Mouse (Mus musculus): Measurements from ENCODE around the gene Ptov1. TPM values are rescaled to one million over a fixed set of nuclear protein-coding genes. Genes with fewer than 3 reads are reported as not detected.

The Ptov1 gene
- total RNA-seq, 4 experiments from 2014 or later, result 146 to 178 (median 160) TPM

DNA sequence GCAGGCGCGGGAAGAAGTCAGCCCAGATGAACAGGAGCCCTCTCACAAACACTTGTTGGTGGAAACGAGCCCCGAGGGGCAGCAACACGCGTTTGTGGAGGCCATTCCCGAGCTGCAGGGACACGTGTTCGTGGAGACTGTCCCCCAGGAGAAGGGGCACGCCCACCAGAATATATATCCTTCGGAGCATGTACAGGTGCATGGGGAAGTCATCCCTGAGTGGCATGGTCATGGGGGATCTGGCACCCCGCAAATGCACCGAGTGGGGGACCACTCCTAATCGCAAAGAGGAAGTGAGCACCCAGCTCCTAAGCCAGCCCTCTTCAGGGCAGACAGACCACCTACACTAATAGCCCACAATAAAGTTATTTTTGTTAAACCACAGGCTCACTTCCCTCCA lies 29.2 kb downstream of the Ptov1 start:
- no peak for DNase-seq (ENCODE audit: low spot score in 2 of 2)

DNA sequence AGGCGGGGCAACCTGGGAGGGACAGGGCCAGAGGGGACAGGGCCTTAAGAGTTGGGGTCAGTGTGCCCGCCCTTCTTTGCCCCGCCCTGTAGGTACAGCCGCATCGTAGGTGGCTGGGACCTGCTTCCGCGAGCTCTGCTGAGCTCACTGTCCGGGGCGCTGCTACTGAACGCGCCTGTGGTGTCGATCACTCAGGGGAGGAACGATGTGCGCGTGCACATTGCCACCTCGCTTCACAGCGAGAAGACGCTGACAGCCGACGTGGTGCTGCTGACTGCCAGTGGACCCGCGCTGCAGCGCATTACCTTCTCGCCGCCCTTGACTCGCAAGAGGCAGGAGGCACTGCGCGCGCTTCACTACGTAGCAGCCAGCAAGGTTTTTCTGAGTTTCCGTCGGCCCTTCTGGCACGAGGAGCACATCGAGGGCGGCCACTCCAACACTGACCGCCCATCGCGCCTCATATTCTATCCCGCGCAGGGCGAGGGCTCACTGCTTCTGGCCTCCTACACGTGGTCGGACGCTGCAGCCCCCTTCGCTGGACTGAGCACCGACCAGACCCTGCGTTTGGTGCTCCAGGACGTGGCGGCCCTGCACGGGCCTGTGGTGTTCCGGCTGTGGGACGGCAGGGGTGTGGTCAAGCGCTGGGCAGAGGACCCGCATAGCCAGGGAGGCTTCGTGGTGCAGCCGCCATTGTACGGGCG lies 29.9 kb downstream of the Ptov1 start:
- no peak for DNase-seq (ENCODE audit: low spot score in 2 of 2)

DNA sequence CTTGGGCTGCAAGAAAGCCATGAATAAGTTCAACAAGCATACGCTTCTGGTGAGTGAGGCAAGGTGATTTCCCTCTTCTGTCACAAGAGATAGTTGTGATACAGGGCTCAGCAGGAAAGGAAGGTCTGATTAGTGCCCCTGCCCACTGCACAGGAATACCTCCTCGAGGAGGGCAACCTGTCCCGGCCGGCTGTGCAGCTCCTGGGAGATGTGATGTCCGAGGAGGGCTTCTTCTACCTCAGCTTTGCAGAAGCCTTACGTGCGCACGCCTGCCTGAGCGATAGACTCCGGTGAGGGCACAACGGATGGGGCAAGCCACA lies 30.5 kb downstream of the Ptov1 start:
- DNase-seq (ENCODE audit: low spot score in 2 of 2), result no peak

DNA sequence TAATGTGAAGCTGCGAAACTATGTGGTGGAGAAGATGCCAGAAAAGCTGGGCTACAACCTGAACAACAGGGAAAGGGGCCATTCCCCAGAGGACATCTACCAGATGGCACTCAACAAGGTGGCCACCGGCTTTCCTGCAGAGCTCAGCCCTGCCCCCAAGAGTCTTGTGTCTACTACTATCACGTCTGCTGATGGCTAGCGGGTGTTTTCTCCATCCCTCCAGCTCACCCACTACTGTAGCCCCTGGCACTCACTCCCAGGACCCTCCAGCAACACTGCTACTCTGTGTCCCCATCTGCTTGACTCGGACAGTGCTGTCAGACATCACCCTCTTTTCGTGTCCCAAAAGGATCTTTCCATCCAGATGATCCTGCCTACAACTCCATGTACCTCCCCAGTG lies 31.5 kb downstream of the Ptov1 start:
- no peak for DNase-seq (ENCODE audit: low spot score in 2 of 2)

DNA sequence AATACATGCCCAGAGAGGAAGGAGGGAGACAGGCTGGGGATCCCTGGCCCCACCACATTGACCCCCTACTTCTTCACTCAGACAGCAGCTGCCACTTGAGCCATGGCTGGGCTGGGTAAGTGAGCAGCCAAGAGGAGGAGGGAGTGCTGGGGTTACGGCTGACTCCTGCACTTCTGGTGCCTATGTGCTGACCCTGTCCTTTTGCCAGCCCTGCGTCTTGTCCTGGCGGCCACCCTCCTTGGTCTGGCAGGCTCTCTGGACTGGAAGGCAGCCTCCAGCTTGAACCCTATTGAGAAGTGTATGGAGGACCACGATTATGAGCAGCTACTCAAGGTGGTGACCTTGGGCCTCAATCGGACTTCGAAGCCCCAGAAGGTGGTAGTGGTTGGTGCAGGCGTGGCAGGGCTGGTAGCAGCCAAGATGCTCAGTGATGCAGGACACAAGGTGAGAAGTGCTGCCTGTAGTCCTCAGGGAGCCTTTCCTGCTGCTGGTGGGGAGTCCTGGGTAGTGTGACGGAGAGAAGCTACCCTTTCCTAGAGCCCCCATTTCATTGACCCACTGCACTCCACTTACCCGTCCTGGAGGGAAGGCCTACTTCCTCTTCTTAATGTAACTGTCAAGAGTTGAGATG lies 33.0 kb downstream of the Ptov1 start:
- DNase-seq (ENCODE audit: low spot score in 2 of 2), result peak; percentile 70 to 80

DNA sequence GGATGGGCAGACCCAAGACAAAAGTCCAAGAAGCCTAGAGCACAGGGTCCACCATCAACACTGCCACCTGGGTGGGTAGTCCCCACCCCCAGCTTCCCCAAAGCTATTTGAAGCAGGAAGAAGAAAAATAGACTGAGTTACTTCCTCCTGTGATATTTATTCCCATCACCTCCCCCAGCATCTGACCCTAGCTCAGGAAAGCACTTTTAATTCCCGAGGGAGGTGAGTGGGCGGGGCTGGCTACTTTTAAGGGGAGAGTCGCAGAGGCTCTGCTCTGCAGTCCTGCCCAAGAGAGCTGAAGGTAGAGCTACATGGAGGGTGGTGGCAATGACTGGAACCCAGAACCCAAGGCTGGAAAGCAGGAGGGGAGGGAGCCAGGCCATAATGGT lies 33.6 kb downstream of the Ptov1 start:
- no peak for DNase-seq (ENCODE audit: low spot score in 2 of 2)

DNA sequence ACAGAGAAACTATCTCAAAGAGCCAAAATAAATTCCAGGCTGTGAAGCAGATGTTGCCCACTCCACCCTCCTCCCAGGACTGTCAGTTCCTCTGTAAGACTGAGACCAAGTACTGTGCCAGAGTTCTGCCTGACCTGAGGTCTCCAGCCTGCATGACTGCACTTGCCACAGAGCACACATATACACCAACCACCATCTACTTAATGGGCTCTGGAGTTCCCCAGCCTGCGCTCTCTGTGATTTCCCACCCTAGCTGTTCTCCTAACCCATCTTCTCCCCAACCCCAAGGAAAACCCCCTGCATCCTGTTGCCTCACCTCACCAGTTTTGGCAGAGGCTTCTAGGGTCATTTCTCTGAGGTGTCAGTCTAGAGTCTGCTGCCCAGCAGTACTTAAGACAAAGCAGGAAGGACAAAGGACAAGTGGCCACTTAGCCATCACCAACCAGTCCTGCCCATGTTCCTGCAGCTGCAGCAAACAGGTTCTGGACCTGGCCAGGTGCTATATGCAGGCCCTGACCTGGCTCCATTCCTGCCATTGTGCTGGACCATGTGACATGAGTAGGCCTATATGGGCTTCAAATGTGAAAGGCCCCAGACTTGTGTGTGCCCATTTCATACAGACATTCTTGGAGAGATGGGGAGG lies 34.1 kb downstream of the Ptov1 start:
- DNase-seq (ENCODE audit: low spot score in 2 of 2), result no peak

DNA sequence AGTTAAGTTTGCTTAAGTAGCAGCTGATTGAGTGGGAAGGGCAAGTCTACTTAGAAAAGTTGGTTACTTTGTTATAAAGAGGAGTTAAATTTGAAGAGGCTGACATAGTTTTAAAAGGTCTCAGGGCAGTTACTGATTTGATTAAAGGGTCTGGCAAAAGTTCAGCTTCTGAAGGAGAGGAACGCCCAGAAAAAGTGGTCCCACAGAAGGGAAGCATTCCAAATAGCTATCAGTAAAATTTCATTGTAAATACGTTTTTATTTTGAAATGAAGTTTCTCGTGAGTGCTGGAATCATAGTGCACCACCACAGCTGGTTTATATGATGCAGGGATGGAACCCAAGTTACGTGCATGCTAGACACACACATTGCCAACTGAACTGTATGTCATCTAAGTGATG lies 36.8 kb downstream of the Ptov1 start:
- DNase-seq (ENCODE audit: low spot score in 2 of 2), result no peak

DNA sequence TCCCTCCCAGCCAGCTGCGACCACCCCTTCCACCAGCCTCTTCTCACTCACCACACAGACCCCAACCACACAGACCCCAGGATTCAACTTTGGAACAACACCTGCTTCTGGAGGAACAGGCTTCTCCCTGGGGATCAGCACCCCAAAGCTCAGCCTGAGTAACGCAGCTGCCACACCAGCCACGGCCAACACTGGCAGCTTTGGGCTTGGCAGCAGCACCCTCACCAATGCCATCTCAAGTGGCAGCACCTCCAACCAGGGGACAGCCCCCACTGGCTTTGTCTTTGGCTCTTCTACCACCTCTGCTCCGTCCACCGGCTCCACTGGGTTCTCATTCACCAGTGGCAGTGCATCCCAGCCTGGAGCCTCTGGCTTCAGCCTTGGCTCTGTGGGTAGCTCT lies 40.9 kb downstream of the Ptov1 start:
- DNase-seq (ENCODE audit: low spot score in 2 of 2), result no peak

DNA sequence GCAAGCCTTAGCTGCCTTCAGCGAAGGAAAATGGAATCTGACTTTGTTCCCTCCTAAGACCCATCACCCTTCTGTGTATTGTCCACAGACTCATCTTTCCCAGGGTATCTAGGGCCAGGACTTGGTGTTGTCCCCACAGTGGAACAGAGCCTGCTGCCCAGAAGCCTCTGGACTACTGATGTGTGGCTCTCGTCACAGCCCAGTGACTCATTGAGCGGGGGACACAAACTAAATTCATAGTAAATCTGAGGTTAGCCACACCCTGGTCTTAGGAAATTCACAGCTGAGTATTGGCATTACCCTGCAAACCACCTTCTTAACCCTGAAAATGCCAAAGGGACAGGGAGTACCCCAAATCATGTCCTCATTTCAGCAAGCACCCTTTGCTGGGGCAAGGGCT lies 42.8 kb downstream of the Ptov1 start:
- DNase-seq (ENCODE audit: low spot score in 2 of 2), result no peak

DNA sequence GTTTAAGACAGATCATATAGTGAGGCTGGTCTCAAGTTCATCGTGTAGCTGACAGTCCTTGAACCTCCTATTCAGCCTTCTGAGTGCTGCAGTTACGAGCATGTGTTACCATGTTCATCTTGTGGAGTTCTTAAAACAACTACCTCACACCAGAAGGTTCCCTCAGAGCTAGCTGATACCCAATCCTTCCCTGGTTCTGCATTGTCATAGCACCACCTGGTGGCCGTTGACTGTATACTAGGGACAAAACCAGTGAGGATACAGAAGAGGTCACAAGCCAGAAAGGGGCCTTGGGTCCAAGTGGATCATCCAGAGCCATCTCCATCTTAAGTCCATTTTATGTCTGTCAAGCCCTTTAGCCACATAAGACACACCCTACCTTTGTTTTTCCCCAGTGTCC lies 44.7 kb downstream of the Ptov1 start:
- DNase-seq (ENCODE audit: low spot score in 2 of 2), result peak; percentile 57 to 67

DNA sequence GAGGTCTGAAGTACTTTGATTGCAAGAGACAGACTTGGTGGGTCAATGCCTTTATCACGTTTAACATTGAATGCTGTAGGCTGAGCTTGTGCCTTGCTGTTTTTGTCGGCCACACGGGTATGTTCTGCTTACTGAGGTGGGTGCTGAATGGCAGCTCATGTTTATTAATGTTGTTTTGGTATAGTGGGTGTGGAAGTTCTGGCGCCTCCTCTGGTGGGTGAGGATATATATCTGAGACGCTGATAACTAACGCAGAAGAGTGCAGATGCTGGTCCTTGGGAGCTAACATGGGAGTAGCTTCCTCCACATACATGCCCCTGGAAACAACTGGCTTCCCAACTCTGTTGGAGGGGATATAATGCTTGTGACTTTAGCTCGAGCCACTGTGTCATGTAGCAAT lies 46.2 kb downstream of the Ptov1 start:
- DNase-seq (ENCODE audit: low spot score in 2 of 2), result peak in 1 of 2 experiments; percentile 1

DNA sequence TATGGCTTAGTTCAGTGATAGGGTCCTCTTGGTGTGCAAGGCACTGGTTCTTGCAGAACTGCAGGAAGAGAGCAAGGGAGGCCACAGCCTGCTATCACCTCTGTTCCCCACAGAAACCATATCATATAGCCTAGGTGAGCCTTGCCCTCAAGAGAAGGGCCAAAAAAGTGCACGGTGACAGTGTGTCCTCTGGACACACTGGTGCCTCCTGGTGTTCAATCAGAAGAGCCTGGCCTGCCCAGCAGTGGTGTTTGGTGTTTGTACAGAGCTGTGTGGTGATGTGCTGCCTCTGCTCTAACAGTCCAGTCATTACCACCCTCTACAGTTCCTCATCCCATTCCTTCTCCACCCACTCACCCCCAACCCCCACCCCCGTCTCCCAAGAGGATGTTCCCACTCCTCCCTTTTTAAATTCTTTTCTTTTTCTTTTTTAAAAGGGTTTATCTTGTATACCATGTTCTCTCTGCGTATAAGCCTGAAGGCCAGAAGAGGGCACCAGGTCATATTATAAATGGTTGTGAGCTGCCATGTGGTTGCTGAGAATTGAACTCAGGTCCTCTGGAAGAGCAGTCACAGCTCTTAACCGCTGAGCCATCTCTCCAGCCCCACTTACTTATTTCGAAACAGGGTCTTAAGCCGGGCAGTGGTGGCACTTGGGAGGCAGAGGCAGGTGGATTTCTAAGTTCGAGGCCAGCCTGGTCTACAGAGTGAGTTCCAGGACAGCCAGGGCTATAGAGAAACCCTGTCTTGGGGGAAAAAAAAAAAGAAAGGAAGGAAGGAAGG lies 47.7 kb downstream of the Ptov1 start:
- peak in 1 of 2 experiments; percentile 2 for DNase-seq (ENCODE audit: low spot score in 2 of 2)

DNA sequence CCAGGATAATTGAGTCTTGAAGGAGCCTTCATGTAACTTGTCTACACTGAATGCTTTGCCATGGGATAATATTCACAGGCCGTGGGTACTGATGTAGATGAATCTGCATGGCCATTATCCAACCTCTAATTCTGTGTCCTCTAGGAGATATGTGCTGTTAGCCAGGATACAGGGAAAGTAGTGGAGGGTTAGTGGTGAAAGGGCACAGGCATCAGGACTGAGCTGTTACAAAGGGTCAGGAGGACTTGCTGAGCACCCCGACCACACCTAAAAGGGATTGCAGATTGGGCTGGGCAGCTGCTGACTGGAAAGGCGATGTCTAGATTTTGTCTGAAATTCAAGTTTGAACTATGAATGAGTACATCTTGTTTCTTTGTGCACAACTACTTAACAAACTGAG lies 49.1 kb downstream of the Ptov1 start:
- DNase-seq (ENCODE audit: low spot score in 2 of 2), result peak in 1 of 2 experiments; percentile 1

DNA sequence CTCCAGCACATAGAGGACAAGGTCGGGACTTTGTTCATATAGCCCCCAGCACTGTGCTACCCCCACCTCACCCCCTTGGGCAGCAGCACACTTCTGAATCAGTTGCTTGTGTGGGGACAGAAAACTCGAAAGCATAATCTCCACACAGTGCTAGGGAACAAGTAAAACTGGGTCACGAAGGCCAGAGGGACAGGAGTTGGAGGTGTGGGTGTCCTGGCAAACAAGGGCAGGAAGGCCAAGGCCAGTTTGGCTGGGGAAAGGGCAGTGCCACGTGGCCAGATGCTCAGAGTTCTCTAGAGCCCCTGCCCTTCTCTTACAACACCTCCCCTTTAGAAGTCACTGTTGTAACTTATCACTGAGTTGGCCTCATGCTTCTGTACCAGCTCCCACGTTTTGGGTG lies 49.7 kb downstream of the Ptov1 start:
- DNase-seq (ENCODE audit: low spot score in 2 of 2), result peak in 1 of 2 experiments; percentile 8

DNA sequence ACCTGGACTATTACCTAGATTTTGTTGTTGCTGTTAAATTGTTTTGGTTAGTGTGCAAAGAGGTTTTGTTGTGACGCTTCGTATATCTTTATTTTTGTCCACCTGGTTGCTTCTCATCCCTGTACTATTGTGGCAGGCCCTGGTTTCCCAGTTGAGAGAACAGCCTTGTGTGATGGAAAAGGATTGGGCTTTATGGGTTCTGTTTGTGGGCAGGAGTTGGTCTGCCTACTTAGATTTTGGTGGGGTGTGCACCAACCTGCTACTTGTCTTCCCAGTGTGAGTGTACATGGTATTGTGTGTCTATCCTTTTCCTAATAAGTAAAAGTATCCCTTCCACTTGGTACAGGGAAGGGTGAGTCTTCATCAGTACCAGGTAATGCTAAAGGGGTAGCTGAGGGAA lies 50.2 kb downstream of the Ptov1 start:
- peak in 1 of 2 experiments; percentile 0 for DNase-seq (ENCODE audit: low spot score in 2 of 2)

DNA sequence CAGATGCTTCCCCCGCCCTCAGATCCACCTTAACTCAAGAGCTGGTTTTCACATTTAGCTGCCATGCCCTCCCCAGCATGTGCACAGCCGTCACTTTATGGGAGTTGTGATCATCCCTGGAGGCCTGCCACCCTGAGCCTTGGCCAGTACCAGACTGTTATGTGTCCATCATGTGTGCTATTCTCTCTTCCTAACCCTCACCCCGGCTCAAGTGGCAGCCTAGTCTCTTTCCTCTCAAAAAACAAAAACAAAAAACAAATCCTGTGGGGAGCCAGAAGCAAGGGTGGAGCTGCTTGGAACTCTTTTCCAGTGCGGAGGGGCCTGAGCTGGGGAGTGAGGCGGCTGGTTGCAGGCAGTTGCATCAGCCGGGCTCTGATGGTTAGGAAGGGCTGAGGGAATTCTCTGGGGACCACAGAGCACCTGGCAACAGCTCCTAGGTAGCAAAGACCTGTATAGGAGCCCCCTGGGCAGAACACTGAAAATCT lies 50.8 kb downstream of the Ptov1 start:
- peak; percentile 65 to 67 for DNase-seq (ENCODE audit: low spot score in 2 of 2)

DNA sequence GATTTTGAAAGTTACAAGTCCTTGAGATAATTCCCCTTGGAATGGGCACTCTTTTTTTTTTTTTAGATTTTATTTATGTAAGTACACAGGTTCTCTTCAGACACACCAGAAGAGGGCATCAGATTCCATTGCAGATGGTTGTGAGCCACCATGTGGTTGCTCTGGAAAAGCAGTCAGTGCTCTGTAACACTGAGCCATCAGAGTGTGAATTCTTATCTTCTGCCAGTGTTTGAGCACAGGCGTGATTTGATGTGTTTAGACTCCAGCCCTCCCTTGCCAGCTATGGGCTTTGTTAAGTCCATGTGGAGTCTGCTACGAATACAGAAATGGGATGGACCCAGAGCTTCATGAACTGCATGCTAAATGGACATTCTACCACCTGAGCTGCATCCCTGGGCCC lies 51.4 kb downstream of the Ptov1 start:
- peak in 1 of 2 experiments; percentile 2 for DNase-seq (ENCODE audit: low spot score in 2 of 2)

DNA sequence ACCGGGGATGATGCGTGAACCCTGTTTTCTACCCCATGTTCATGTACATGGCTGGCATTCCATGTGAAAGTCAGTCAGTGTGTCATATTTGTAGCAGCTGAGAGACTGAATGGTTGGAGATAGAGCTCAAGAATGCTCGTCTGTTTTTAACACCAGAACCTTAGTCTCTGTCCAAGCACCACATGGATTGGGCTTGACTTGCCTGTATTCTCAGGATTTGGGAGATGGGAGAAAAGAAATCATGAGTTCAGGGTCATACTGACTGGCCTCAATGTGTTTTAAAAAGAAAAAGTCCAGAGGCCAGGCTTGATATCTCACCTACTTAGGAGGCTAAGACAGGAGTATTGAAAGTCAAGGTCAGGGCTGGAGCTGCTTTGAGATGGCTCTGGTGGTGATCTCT lies 52.1 kb downstream of the Ptov1 start:
- peak in 1 of 2 experiments; percentile 2 for DNase-seq (ENCODE audit: low spot score in 2 of 2)

DNA sequence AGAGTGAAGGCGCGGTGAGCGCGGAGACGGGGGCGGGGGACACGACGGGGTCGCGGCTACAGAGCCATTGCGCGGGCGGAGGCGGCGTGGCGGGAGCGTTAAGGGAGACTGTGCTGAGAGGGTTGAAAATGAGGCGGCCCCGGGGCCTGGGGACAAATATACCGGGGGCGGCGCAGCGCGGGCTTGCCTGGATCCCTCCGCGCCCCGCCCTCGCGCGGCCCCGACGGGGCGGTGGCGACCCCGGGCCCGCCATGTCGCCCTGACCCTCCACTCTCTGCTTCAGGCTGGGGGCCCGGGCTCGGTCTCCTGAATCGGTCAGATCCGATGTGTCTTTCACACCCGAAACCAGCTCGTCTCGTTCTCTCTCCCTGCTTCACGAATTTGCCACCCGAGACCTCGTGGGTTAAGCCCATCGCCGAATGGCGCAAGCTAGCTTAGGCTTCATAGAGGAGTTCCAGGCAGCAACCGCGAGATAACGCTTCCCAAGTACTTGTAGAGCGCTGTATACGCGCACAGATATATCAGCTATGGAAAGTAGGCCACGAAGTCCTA lies 53.0 kb downstream of the Ptov1 start, which contains the start of gene Atf5:
Atf5 (minus strand) TSS at position 189 of the 552 bp plus-strand sequence.
- DNase-seq (ENCODE audit: low spot score in 2 of 2), result peak in 1 of 2 experiments; percentile 62

DNA sequence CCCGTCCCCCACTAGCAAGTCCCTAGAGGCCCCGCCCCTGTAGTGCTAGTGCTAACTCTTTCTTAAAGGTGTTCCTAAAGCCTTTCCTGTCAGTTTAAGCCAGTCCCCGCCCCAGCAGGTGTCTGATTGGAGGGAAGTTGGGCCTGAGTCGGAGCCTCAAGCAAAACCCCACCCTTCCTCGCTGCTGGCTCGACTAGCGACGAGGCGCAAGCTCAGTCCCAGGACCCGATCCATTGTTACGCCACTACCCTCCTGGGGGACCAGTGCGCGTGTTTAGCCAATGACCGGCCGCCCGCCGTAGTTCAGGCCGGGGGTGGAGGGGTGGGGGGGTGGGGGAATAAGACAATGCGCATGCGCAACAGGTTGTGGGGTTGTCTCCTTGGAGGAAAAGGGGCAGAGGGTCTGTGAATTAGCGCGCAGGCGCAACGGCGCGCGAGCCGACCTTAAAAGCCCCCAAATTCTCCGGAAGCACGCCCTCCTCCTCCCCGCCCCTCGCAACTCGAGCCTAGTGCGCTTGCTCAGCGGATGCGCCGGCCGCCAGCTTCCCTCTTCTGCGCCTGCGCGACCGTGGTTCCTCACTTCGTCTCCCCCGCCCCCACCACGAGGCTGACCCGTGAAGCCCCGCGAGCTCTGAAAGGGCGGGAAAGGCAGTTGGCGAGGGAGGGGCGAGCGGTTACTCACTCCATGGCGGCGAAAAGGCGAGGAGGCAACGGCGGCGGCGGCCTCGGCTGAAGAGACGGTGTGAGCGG lies 53.7 kb downstream of the Ptov1 start, which contains the start of the genes Nup62 and Il4i1:
Nup62 (plus strand) TSS at position 368 of the 749 bp plus-strand sequence.
Il4i1 (plus strand) TSS at position 667 of the 749 bp plus-strand sequence.
- DNase-seq (ENCODE audit: low spot score in 2 of 2), result peak; percentile 98

Measured in gastrocnemius, adult 8-10 months (tissue).